Mouse (Mus musculus) cerebellum, adult 2 months (tissue): ENCODE data around the gene Hist1h2bg. TPM values are rescaled to one million over a fixed set of nuclear protein-coding genes. Genes with fewer than 3 reads are reported as not detected.

ENCODE experiments used
- DNase-seq, 2 experiments: peaks; one replicate each; pipeline ENCODE4 v3.0.0; 2021
- H3K27ac ChIP-seq: fragments of 200-500 bp; 2 replicates; pipeline ENCODE4 v1.5.1; 2012; ENCODE audit warnings: low read length, control low read depth, inconsistent platforms; ENCODE audit not compliant: insufficient read depth
- H3K27me3 ChIP-seq: fragments of 200-500 bp; 2 replicates; pipeline ENCODE4 v1.6.1; 2012; ENCODE audit warnings: inconsistent platforms, mild to moderate bottlenecking, low read length, moderate library complexity; ENCODE audit not compliant: control insufficient read depth, insufficient read depth
- H3K4me1 ChIP-seq: fragments of 200-500 bp; 2 replicates; pipeline ENCODE4 v1.6.1; 2011; ENCODE audit warnings: low read length; ENCODE audit not compliant: control insufficient read depth, insufficient read depth
- H3K4me3 ChIP-seq: fragments of 200-500 bp; replicated peaks from 2 replicates; pipeline ENCODE3; 2011; ENCODE audit warnings: mild to moderate bottlenecking, low read depth, low read length, control low read depth; ENCODE audit not compliant: insufficient read depth
- CTCF ChIP-seq: fragments of 200-500 bp; IDR thresholded peaks from 2 replicates; pipeline ENCODE4 v1.5.1; 2011; ENCODE audit warnings: low read depth, mild to moderate bottlenecking, control low read depth, low read length, moderate library complexity, borderline replicate concordance; ENCODE audit not compliant: insufficient read depth
- POLR2A ChIP-seq: fragments of 200-500 bp; IDR thresholded peaks from 2 replicates; pipeline ENCODE4 v1.6.1; 2011; ENCODE audit warnings: low read length, control low read depth, borderline replicate concordance; ENCODE audit not compliant: insufficient read depth
- WGBS: fragments of 180-500 bp; shearing (Covaris S2); methylation state at CpG from one replicate; pipeline ENCODE4 v1.1.7; 2018; 5-methylcytosine and 5-hydroxymethylcytosine counted together
- polyA plus RNA-seq: library from polyadenylated mRNA; depleted of rRNA; stranded (reverse); fragments of >200 nt; gene quantifications from 2 replicates; pipeline ENCODE4 v1.2.3, GENCODE M21; 2012

Gene Hist1h2bg
- polyA plus RNA-seq, 1 experiment: 9.3 TPM

GRCm38 (mm10) chr13:23592614-23593013, 21.4 kb downstream of the Hist1h2bg start:
- no peak overlapping the region for H3K27ac ChIP-seq
- H3K27me3 ChIP-seq: no peaks in the 10 kb centered on the region
- no peak overlapping the region for H3K4me3 ChIP-seq
- H3K4me1 ChIP-seq: peaks cover 2% of the 10 kb centered on the region; the same call in 1 of the 2 replicates
- 13% methylated on average over 7 of the region's 7 CpGs for whole genome bisulfite sequencing
- peak; percentile 69 to 79 for DNase-seq
- no peak for TF ChIP-seq CTCF
- no peak for TF ChIP-seq POLR2A

- Histone ChIP-seq H3K4me1 (peaks cover 2% of the 10 kb centered on the region; the same call in 1 of the 2 replicates), H3K27ac (no peak overlapping the region), H3K4me3 (no peak overlapping the region), H3K27me3 (no peaks in the 10 kb centered on the region)
- 65% methylated on average over 5 of the region's 5 CpGs for WGBS
- DNase-seq: no peak
- TF ChIP-seq POLR2A: no peak
Observed at GRCm38 (mm10) chr13:23593051-23593770, 22.0 kb downstream of the Hist1h2bg start.

GRCm38 (mm10) chr13:23595185-23595584, 24.0 kb downstream of the Hist1h2bg start:
- TF ChIP-seq CTCF (no peak), POLR2A (no peak)
- WGBS: 86% methylated on average over 2 of the region's 2 CpGs
- H3K27ac ChIP-seq: no peak overlapping the region

GRCm38 (mm10) chr13:23595622-23596372, 24.6 kb downstream of the Hist1h2bg start:
- TF ChIP-seq CTCF (no peak), POLR2A (no peak)
- peaks cover 2% of the 10 kb centered on the region; the same call in 1 of the 2 replicates for H3K4me1 ChIP-seq
- WGBS: 94% methylated on average over 7 of the region's 7 CpGs
- no peaks in the 10 kb centered on the region for H3K27me3 ChIP-seq
- no peak overlapping the region for H3K4me3 ChIP-seq
- no peak for DNase-seq
- H3K27ac ChIP-seq: no peak overlapping the region

More at GRCm38 (mm10) chr13:23595185-23595584, 24.0 kb downstream of the Hist1h2bg start:
- Histone ChIP-seq H3K27me3 (no peaks in the 10 kb centered on the region), H3K4me1 (peaks cover 2% of the 10 kb centered on the region; the same call in 1 of the 2 replicates), H3K4me3 (no peak overlapping the region)
- no peak for DNase-seq

GRCm38 (mm10) chr13:23597957-23598356, 26.8 kb downstream of the Hist1h2bg start:
- DNase-seq: peak; percentile 69 to 77
- no peak overlapping the region for H3K4me3 ChIP-seq
- no peaks in the 10 kb centered on the region for H3K27me3 ChIP-seq
- peaks cover 1% of the 10 kb centered on the region; the same call in 1 of the 2 replicates for H3K4me1 ChIP-seq
- WGBS: 9% methylated on average over 9 of the region's 9 CpGs
- no peak for TF ChIP-seq POLR2A
- peak; percentile 69 for TF ChIP-seq CTCF
- no peak overlapping the region for H3K27ac ChIP-seq

GRCm38 (mm10) chr13:23603182-23603699, 32.0 kb downstream of the Hist1h2bg start:
- Histone ChIP-seq H3K4me1 (no peaks in the 10 kb centered on the region), H3K27me3 (no peaks in the 10 kb centered on the region), H3K27ac (no peak overlapping the region), H3K4me3 (no peak overlapping the region)
- 85% methylated on average over 7 of the region's 7 CpGs for WGBS
- no peak for TF ChIP-seq CTCF
- no peak for TF ChIP-seq POLR2A
- DNase-seq: no peak

- Histone ChIP-seq H3K4me3 (no peak overlapping the region), H3K27ac (no peak overlapping the region)
Observed at GRCm38 (mm10) chr13:23604452-23604851, 33.3 kb downstream of the Hist1h2bg start.

More at GRCm38 (mm10) chr13:23604452-23604851, 33.3 kb downstream of the Hist1h2bg start:
- WGBS: 96% methylated on average over 3 of the region's 3 CpGs
- no peak for TF ChIP-seq CTCF
- H3K27me3 ChIP-seq: no peaks in the 10 kb centered on the region
- H3K4me1 ChIP-seq: no peaks in the 10 kb centered on the region
- no peak for DNase-seq
